Mouse (Mus musculus) midbrain, postnatal 0 days (tissue): ENCODE measurements around the gene Atf6. TPM values are rescaled to one million over a fixed set of nuclear protein-coding genes. Genes with fewer than 3 reads are reported as not detected.

Source experiments
- ATAC-seq: fragments of 200-750 bp; cut with Nextera tagmentation; 2 replicates; pipeline ENCODE4 v1.8.0; 2017; ENCODE audit warnings: moderate number of reproducible peaks, mild to moderate bottlenecking, moderate TSS enrichment, moderate library complexity; ENCODE audit not compliant: low FRiP score
- DNase-seq: peaks from one replicate; pipeline ENCODE4 v3.0.0-alpha.2; 2015; ENCODE audit warnings: low spot score
- H3K27ac ChIP-seq: fragments of 300-500 bp; sonication (generic); 2 replicates; pipeline ENCODE4 v1.5.1; 2014; ENCODE audit warnings: low read depth, mild to moderate bottlenecking, low read length, mixed read lengths
- H3K27me3 ChIP-seq: fragments of 300-500 bp; sonication (generic); 2 replicates; pipeline ENCODE4 v1.6.1; 2014; ENCODE audit warnings: low read length, control low read depth, mixed read lengths; ENCODE audit not compliant: insufficient read depth
- H3K36me3 ChIP-seq: fragments of 300-500 bp; sonication (generic); 2 replicates; pipeline ENCODE4 v1.6.1; 2014; ENCODE audit warnings: low read length, control low read depth, mixed read lengths; ENCODE audit not compliant: insufficient read depth
- H3K4me1 ChIP-seq: fragments of 300-500 bp; sonication (generic); 2 replicates; pipeline ENCODE4 v1.6.1; 2014; ENCODE audit warnings: mild to moderate bottlenecking, control low read depth, antibody characterized with exemption, low read length, mixed read lengths; ENCODE audit not compliant: insufficient read depth
- H3K4me2 ChIP-seq: fragments of 300-500 bp; sonication (generic); 2 replicates; pipeline ENCODE4 v1.6.1; 2014; ENCODE audit warnings: low read depth, mild to moderate bottlenecking, low read length, mixed read lengths; ENCODE audit not compliant: poor library complexity, severe bottlenecking
- H3K4me3 ChIP-seq: fragments of 300-500 bp; sonication (generic); 2 replicates; pipeline ENCODE4 v1.5.1; 2014; ENCODE audit warnings: low read depth, mild to moderate bottlenecking, low read length, moderate library complexity
- H3K9ac ChIP-seq: fragments of 300-500 bp; sonication (generic); replicated peaks from 2 replicates; pipeline ENCODE4 v1.6.1; 2014; ENCODE audit warnings: mild to moderate bottlenecking, low read length, moderate library complexity, mixed read lengths; ENCODE audit not compliant: poor library complexity, severe bottlenecking
- H3K9me3 ChIP-seq: fragments of 300-500 bp; sonication (generic); 2 replicates; pipeline ENCODE4 v1.6.1; 2016; ENCODE audit warnings: low read length, control low read depth
- CTCF ChIP-seq: IDR thresholded peaks from 2 replicates; pipeline ENCODE4 v1.5.1; 2016; ENCODE audit warnings: antibody characterized with exemption, mild to moderate bottlenecking
- WGBS: fragments of 180-500 bp; shearing (Covaris S2); extraction: QIAGEN DNeasy Blood & Tissue Kit; methylation state at CpG from one replicate; pipeline ENCODE4 v1.1.7; 2014; 5-methylcytosine and 5-hydroxymethylcytosine counted together
- polyA plus RNA-seq: library from polyadenylated mRNA; unstranded; fragments of >200 nt; fragmentation: Nextera tagmentation; extraction: Ambion mirVana; gene quantifications from 2 replicates; pipeline ENCODE4 v1.2.1, GENCODE M21; 2015
- total RNA-seq: library from RNA; depleted of rRNA; stranded (reverse); fragments of >200 nt; gene quantifications from 2 replicates; pipeline ENCODE4 v1.2.3, GENCODE M21; 2014

Atf6 gene
- total and polyA plus RNA-seq, 2 experiments from 2014 or later, result 5.4 to 17.4 TPM

DNA sequence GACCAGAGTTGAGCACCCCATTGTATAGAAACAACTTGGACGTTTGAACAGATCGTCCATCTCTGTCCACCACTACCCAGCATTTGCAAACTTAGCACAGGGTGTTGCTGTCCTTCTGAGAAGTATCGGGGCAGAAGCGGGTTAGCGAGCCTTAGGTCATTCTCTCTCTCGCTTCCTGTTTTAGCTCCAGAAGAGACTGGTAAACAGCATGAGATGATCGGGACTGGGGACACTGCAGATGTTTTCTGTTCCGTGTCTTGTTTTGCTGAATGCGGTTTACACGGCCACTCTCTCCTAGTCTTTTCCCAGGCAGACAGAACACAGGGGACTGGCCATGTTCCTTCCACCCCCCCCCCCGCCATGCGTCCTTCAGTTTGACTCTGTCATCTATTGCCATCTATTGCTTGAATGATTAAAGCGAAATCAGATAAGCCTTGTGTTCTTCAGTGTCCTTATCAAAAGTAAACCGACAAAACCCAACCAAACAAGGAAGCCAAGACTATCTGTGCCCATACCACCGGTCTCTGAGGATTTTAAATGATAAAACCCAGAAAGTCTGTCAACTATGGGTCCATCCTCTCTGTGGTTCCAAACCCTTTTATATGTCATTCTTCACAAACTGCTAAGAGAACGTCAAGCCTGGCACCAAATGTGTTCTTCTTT, 31.0 kb upstream of the Atf6 start:
- H3K36me3 ChIP-seq, result no peaks in the 10 kb centered on the region
- no peak overlapping the region for H3K4me3 ChIP-seq
- no peaks in the 10 kb centered on the region for H3K27me3 ChIP-seq
- no peaks in the 10 kb centered on the region for H3K9me3 ChIP-seq
- WGBS, result 78% methylated on average over 16 of the region's 16 CpGs
- H3K27ac ChIP-seq, result no peak overlapping the region
- no peak for DNase-seq
- H3K9ac ChIP-seq, result no peak overlapping the region
- ATAC-seq, result no peak
- no peak overlapping the region for H3K4me2 ChIP-seq
- no peaks in the 10 kb centered on the region for H3K4me1 ChIP-seq
- TF ChIP-seq CTCF, result no peak

DNA sequence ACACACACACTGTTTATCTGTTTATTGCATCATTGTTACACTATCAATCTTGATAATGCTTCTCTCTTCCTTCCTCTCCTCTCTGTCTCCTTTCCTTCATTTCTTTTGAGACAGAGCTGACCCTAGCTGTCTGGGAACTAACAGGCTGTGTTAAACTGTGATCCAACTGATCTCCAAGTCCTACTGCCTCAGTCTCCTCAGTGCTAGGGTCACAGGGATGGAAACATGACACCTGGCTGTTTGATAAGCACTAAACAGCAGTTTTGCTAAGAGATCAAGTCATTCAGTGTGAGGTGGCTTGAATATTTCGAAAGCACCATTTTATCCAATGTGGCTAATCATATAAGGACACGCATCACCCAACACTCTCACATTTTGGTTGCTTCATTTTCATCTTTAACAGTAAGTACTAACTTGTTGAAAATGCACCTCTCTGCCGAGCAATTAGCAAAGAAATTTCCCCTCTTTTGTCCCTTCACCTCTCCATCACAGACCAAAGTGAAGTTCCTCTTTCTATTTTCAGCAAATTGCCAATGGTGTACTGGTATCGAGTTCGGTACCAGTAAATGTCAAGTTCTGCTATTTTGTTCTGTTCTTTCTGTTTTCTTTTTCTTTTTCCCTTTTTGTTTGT, 29.2 kb upstream of the Atf6 start:
- H3K4me1 ChIP-seq, result no peaks in the 10 kb centered on the region
- ATAC-seq, result no peak
- no peak overlapping the region for H3K27ac ChIP-seq
- no peak for TF ChIP-seq CTCF
- no peaks in the 10 kb centered on the region for H3K27me3 ChIP-seq
- DNase-seq, result no peak
- H3K4me2 ChIP-seq, result no peak overlapping the region
- no peak overlapping the region for H3K4me3 ChIP-seq
- H3K9me3 ChIP-seq, result no peaks in the 10 kb centered on the region
- H3K9ac ChIP-seq, result no peak overlapping the region
- 86% methylated on average over 5 of the region's 5 CpGs for WGBS
- no peaks in the 10 kb centered on the region for H3K36me3 ChIP-seq

DNA sequence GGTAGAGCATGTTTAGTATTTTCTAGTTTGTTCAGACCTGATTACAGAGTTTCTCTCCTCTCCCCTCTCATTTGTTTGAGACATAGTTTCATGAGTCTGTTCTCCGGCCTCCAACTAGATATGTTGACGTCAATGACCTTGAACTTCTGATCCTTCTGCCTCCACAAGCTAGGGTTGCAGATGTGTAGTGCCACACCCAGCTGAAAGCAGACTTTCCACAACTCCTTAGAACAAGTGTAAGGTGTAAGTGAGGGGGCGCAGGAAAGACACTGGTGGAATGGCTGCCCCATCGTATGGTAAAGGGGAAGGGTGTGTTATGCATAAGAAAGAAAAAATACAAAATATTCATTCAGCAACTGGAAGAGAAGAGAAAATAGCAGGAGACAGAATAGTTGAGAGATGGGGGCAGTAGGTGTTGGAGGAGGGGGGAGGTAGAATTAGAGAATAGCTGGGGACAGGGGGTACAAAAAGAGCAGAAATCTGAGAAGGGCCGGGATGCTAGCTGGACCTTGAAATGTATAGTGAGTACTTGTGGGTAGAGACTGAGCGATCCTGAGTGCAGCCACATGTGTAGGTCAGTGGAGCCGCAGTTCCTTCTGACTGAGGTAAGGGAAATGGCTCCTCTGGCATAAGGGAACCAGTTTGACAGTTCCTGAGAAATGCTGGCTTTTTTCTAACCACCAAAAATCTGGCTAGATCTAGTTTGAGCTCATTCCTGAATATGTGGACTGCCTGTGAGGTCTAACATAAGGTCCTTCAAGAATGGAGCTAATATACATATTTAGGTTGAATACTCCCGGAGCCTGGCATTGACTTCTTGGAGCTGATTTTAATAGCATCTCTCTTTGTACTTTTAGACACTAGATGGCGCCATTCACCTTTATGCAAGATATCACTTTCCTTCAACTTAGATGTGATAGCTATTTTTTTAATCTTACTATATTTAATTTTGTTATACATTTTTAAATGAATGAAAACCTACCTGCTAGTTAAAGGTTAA, 27.3 kb upstream of the Atf6 start:
- H3K36me3 ChIP-seq, result no peaks in the 10 kb centered on the region
- H3K9me3 ChIP-seq, result no peaks in the 10 kb centered on the region
- TF ChIP-seq CTCF, result peak; percentile 78
- DNase-seq (peak; percentile 81), ATAC-seq (no peak)
- no peaks in the 10 kb centered on the region for H3K4me1 ChIP-seq
- H3K4me3 ChIP-seq, result no peak overlapping the region
- H3K4me2 ChIP-seq, result no peak overlapping the region
- H3K27me3 ChIP-seq, result no peaks in the 10 kb centered on the region
- WGBS, result 65% methylated on average over 9 of the region's 9 CpGs
- H3K27ac ChIP-seq, result no peak overlapping the region
- H3K9ac ChIP-seq, result no peak overlapping the region

DNA sequence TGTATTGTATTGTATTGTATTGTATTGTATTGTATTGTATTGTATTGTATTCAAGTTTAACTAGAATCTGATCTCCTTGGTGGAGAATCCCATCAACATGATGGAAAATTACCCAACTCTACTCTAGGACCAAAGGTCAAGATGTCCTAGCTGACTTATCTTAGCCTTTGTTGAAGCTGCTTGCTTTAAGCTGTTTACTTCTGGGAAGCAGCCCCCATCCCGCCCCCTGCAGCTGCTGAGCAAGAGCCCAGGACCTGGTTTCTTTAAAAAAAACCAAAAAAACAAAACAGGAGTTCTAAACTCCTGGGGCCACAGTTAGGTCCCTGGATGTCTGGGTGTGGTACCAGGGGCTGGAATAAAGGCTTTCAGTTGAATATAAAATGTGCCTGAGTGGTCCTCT, 24.7 kb upstream of the Atf6 start:
- Histone ChIP-seq H3K4me3 (no peak overlapping the region), H3K36me3 (no peaks in the 10 kb centered on the region), H3K9me3 (no peaks in the 10 kb centered on the region), H3K27ac (no peak overlapping the region), H3K4me1 (no peaks in the 10 kb centered on the region), H3K4me2 (no peak overlapping the region), H3K9ac (no peak overlapping the region), H3K27me3 (no peaks in the 10 kb centered on the region)
- TF ChIP-seq CTCF, result no peak
- whole genome bisulfite sequencing, result 38% methylated on average over 1 of the region's 1 CpGs
- ATAC-seq (no peak), DNase-seq (no peak)

DNA sequence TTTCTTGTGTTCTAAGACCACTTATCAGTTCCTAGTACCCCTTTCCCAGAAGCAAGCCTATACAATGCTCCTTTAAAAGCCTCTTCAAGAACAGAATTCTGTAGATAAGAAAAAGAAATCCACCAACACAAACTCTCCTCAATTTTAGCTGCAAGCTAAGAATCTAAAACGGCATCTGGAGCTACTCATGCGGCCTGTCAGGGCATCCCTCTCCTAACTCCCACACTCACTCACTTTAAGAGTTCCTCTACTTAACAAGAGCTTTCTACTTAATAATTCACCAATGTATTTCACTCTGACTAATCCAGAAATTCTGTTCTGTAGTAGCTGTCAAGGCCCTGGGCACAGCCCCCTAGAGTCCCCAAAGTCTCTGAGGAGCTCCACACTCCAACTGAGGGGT, 24.1 kb upstream of the Atf6 start:
- H3K4me2 ChIP-seq, result no peak overlapping the region
- no peak overlapping the region for H3K27ac ChIP-seq
- no peaks in the 10 kb centered on the region for H3K4me1 ChIP-seq
- no peak for DNase-seq
- ATAC-seq, result no peak
- H3K9me3 ChIP-seq, result no peaks in the 10 kb centered on the region
- no peaks in the 10 kb centered on the region for H3K36me3 ChIP-seq
- no peak overlapping the region for H3K9ac ChIP-seq
- 89% methylated on average over 2 of the region's 2 CpGs for WGBS
- H3K27me3 ChIP-seq, result no peaks in the 10 kb centered on the region
- TF ChIP-seq CTCF, result no peak
- H3K4me3 ChIP-seq, result no peak overlapping the region

DNA sequence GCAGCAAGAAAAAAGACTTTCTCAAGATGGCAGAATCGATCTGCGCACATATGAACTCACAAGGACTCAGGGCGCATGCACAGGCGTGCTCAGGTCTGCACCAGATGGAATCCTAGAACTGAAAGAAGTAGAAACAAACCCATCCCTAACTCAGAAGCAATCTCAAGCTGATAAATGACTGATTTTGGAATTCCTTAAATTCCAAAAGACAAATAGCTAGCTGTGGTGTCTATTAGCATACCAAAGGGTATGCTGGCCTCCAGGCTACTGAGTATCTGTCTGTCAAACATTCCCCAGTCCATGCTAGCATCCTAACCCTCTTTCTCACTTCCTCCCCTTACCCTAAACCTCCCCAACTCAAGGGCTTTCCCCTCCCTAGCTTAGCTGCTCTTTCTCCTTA, 21.7 kb upstream of the Atf6 start:
- Histone ChIP-seq H3K4me3 (no peak overlapping the region), H3K27me3 (no peaks in the 10 kb centered on the region), H3K27ac (no peak overlapping the region), H3K9ac (no peak overlapping the region), H3K36me3 (no peaks in the 10 kb centered on the region), H3K9me3 (no peaks in the 10 kb centered on the region), H3K4me1 (no peaks in the 10 kb centered on the region), H3K4me2 (no peak overlapping the region)
- DNase-seq (no peak), ATAC-seq (no peak)
- no peak for TF ChIP-seq CTCF
- 73% methylated on average over 4 of the region's 4 CpGs for WGBS
